Mouse (Mus musculus) E14TG2a.4 (cell line): ENCODE data around the gene Rere.

Source experiments
- H3K27me3 ChIP-seq: 2 replicates; pipeline ENCODE4 v1.6.1; 2014; ENCODE audit warnings: low read length, control low read depth; ENCODE audit not compliant: insufficient read depth
- H3K36me3 ChIP-seq: 2 replicates; pipeline ENCODE4 v1.6.1; 2014; ENCODE audit warnings: low read length, control low read depth; ENCODE audit not compliant: insufficient read depth
- H3K4me1 ChIP-seq: replicated peaks from 2 replicates; pipeline ENCODE4 v1.6.1; 2014; ENCODE audit warnings: low read depth, low read length, control low read depth
- H3K4me3 ChIP-seq: replicated peaks from 2 replicates; pipeline ENCODE4 v1.5.1; 2014; ENCODE audit warnings: mild to moderate bottlenecking, low read length
- H3K9me3 ChIP-seq: 2 replicates; pipeline ENCODE4 v1.6.1; 2014; ENCODE audit warnings: low read length, control low read depth
- CTCF ChIP-seq: conservative IDR thresholded peaks from 2 replicates; pipeline ENCODE4 v1.5.1; 2014; ENCODE audit warnings: low read length
- NANOG ChIP-seq: IDR thresholded peaks from 2 replicates; pipeline ENCODE4 v1.6.1; 2014; ENCODE audit warnings: borderline replicate concordance, low read length, mixed read lengths
- POU5F1 ChIP-seq: IDR thresholded peaks from 2 replicates; pipeline ENCODE4 v1.6.1; 2014; ENCODE audit warnings: low read length, borderline replicate concordance

Rere gene

GRCm38 (mm10) chr4:150526269-150526668 lies 244.8 kb downstream of the Rere start:
- no peak for TF ChIP-seq POU5F1
- TF ChIP-seq CTCF, result no peak
- no peak for TF ChIP-seq NANOG
- Histone ChIP-seq H3K4me3 (no peak overlapping the region), H3K27me3 (no peaks in the 10 kb centered on the region), H3K36me3 (peaks cover 34% of the 10 kb centered on the region), H3K4me1 (peaks cover 47% of the 10 kb centered on the region), H3K9me3 (no peaks in the 10 kb centered on the region)

- Histone ChIP-seq H3K9me3 (no peaks in the 10 kb centered on the region), H3K36me3 (peaks cover 34% of the 10 kb centered on the region), H3K4me1 (peaks cover 47% of the 10 kb centered on the region), H3K4me3 (no peak overlapping the region), H3K27me3 (no peaks in the 10 kb centered on the region)
- TF ChIP-seq NANOG (no peak), POU5F1 (no peak), CTCF (no peak)
Measured at GRCm38 (mm10) chr4:150528426-150528825, 247.0 kb downstream of the Rere start.

GRCm38 (mm10) chr4:150528846-150529245 lies 247.4 kb downstream of the Rere start:
- H3K27me3 ChIP-seq, result no peaks in the 10 kb centered on the region
- H3K9me3 ChIP-seq, result no peaks in the 10 kb centered on the region
- H3K4me3 ChIP-seq, result no peak overlapping the region
- TF ChIP-seq POU5F1 (no peak), NANOG (no peak), CTCF (no peak)
- H3K36me3 ChIP-seq, result peaks cover 34% of the 10 kb centered on the region
- peaks cover 46% of the 10 kb centered on the region for H3K4me1 ChIP-seq

- no peaks in the 10 kb centered on the region for H3K9me3 ChIP-seq
- TF ChIP-seq NANOG (no peak), POU5F1 (no peak), CTCF (no peak)
- peaks cover 52% of the 10 kb centered on the region for H3K4me1 ChIP-seq
- H3K27me3 ChIP-seq, result no peaks in the 10 kb centered on the region
- H3K4me3 ChIP-seq, result no peak overlapping the region
- peaks cover 51% of the 10 kb centered on the region for H3K36me3 ChIP-seq
Measured at GRCm38 (mm10) chr4:150531869-150532268, 250.4 kb downstream of the Rere start.

GRCm38 (mm10) chr4:150536821-150537510 lies 255.5 kb downstream of the Rere start:
- Histone ChIP-seq H3K4me1 (peaks cover 59% of the 10 kb centered on the region), H3K27me3 (no peaks in the 10 kb centered on the region), H3K9me3 (no peaks in the 10 kb centered on the region), H3K4me3 (no peak overlapping the region), H3K36me3 (peaks cover 36% of the 10 kb centered on the region)
- no peak for TF ChIP-seq POU5F1
- TF ChIP-seq NANOG, result no peak
- TF ChIP-seq CTCF, result no peak

GRCm38 (mm10) chr4:150539846-150540245 lies 258.4 kb downstream of the Rere start:
- Histone ChIP-seq H3K27me3 (no peaks in the 10 kb centered on the region), H3K4me1 (peaks cover 53% of the 10 kb centered on the region), H3K9me3 (no peaks in the 10 kb centered on the region), H3K4me3 (no peak overlapping the region), H3K36me3 (peaks cover 34% of the 10 kb centered on the region)
- TF ChIP-seq CTCF (no peak), NANOG (no peak), POU5F1 (no peak)

GRCm38 (mm10) chr4:150540392-150541094 lies 259.1 kb downstream of the Rere start:
- TF ChIP-seq POU5F1 (no peak), NANOG (no peak), CTCF (no peak)

GRCm38 (mm10) chr4:150544231-150544630 lies 262.8 kb downstream of the Rere start:
- TF ChIP-seq CTCF (no peak), POU5F1 (no peak), NANOG (no peak)
- Histone ChIP-seq H3K27me3 (no peaks in the 10 kb centered on the region), H3K4me1 (peaks cover 43% of the 10 kb centered on the region), H3K4me3 (no peak overlapping the region), H3K36me3 (peaks cover 21% of the 10 kb centered on the region), H3K9me3 (no peaks in the 10 kb centered on the region)

More at GRCm38 (mm10) chr4:150540392-150541094, 259.1 kb downstream of the Rere start:
- Histone ChIP-seq H3K36me3 (peaks cover 27% of the 10 kb centered on the region), H3K9me3 (no peaks in the 10 kb centered on the region), H3K4me1 (peaks cover 53% of the 10 kb centered on the region), H3K4me3 (no peak overlapping the region), H3K27me3 (no peaks in the 10 kb centered on the region)
